Mouse (Mus musculus): ENCODE measurements around the gene Ltf.

The Ltf gene

GRCm38 (mm10) chr9:111042266-111042665 is 23.2 kb downstream of the Ltf start:
- DNase-seq = no peak

DNA sequence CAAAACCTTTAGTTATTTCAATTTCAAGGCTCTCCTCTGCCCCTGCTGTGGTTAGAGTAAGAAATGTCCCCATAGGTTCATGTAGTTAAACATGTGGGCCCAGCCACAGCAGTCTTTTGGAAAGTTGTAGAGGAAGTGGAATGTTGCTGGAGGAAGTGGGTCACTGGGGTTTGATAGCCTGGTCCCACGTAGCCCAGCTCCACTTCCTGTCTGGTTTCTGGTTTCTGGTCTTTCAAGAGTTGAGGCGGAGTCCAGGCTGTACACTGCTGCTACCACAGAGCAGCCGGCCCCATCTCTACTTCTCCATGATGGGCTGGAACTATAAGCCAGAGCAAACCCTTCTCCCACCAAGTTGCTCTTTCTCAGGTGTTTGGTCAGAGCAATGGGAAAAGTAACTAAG is 27.2 kb downstream of the Ltf start:
- DNase-seq = no peak

GRCm38 (mm10) chr9:111047266-111047665 is 28.2 kb downstream of the Ltf start:
- DNase-seq = no peak

DNA sequence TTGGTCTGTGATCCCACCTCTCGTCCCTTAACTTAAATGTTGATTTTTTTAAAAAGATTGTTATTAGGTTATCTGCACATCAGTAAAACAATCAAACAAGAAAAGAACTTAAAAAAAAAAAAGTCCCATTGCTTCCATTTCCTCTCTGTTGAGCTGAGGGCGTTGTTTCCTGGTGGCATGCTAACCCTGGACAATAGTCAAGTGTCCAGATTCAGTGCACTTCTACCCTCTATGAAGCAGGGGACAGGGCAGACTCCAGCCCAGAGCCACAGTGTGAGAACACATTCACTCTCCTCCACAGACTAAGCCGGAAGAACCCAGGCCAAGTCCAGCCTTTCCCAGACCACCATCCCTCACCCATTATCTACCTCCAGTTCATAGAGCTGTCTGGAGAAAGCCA is 29.4 kb downstream of the Ltf start:
- no peak for DNase-seq

- no peak for DNase-seq
These were observed 35.9 kb downstream of the Ltf start for GRCm38 (mm10) chr9:111054923-111055322.

DNA sequence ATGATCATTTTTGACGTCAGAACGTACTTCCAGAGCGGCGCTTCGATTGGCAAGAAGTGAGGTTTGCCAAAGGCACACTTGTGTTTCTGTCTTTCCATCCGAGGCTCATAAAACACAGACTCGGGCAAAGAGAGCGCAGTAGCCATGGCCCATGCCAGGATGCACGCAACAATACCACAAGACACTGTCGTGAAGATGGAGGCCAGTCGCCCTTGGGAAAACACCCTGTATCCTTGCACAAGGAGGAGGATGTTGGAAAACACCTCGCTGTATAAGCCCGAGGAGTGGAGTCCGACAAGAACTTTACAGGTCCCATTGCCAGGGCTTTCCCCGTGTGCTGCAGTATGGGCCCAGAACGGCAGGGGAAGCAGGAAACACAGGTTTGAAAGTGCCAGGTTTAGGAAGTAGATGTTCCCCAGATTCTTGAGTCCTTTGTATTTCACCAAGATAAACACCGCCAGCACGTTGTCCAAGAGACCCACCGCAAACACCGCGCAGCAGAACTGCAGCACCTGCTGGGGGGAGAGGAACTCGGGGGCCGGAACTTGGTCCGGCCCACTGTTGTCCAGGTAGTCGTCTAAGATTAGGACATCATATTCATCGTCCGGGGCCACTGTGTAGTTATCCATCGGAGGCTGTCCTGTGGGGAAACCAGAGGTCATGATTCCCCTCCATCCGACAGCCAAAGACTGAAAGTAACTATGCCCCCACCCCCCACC is 36.9 kb downstream of the Ltf start:
- no peak for DNase-seq

DNA sequence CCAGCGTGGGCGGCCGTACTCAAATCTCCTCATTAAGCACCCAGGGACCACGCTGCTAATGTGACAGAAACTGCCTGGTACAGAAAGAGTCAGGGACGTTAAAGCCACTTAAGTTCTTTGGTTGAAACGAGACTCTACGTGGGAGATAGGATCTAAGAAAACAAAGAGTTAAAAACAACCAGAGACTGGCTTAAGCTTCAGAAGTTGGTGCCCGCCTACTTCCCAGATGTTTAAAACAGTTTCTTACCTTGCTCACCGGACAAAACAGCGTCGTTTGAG is 37.4 kb downstream of the Ltf start:
- no peak for DNase-seq

DNA sequence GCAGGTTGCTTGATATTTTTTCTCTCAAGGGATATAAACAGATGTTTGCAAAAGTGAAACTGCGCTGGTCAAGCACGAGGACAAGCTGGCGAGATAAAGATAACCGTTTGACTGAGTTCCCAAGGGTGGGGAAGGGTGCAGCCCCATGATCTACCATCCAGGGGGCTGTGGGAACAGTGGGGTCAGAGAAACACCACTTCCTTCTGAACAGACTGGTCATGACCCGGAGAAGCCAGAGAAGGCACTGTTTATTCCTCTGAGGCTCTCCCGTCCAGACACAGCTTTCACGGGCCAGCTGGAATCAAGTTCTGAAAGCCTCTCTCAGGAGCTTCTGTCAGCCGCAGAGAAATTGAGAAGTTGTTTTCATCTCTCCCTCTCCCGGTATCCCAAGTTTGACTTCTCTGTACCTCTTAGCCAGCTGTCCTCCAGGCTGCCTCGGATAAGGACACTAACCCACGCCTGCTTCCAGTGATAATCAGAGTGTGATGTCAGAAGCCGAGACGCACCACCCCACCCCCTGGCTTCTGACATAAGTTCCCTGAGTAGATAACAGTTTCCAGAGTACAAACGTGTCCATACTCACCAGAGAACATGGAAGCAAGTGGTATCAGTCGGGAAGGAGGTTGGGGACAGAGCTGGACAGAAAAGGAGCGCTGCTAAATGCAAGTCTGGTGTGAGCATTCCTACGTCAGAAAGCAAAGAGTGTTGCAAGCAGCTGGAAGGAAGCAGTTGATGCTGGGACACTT is 37.9 kb downstream of the Ltf start, which contains the start of gene Ccrl2:
Gene Ccrl2, minus strand, starts transcription at position 722 of the 746 bp plus-strand sequence.
- DNase-seq = no peak

- no peak for DNase-seq
These were observed 38.7 kb downstream of the Ltf start for GRCm38 (mm10) chr9:111057544-111058370.

GRCm38 (mm10) chr9:111058943-111059556 is 40.0 kb downstream of the Ltf start:
- DNase-seq = no peak

- DNase-seq = no peak
These were observed 43.8 kb downstream of the Ltf start for GRCm38 (mm10) chr9:111062840-111063239.

GRCm38 (mm10) chr9:111067052-111067451 is 48.0 kb downstream of the Ltf start:
- no peak for DNase-seq

GRCm38 (mm10) chr9:111070546-111070961 is 51.5 kb downstream of the Ltf start:
- no peak for DNase-seq

DNA sequence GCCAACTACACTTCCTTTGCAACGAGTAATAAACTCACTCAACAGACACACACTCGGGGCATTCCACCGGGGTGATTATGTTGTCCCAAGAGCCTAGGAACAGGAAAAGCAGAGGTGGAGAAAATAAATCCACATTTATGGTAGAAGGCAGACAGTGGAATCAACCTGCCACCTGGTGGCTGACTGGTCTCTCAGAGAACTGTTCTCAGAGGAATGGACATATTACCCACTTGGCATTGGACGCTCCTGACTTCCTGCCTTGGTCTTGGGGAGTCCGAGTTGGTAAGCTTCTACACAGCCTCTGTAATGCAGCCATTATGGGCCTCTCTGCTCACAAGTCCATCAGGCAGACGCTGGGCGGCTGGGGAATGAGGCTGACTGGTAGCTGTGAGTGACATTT is 53.1 kb downstream of the Ltf start:
- DNase-seq = no peak

DNA sequence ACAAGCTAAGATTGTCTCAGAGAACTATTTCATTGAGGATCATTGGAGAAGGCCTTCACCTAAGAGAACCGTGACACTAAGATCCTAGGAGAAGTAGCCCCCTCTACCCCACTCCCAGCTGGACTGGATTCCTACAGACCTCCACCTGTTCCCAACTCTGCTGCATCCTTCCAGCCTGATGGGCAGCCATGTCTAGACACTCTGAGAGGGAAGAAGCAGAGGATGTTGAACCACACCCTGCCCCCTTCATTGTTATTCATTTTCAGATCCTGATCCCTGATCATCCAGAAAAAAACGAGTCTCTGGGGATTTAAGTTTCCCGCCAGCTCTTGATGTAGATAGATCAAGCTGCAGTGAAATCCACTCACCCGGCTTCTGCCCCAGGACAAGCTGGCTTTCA is 53.9 kb downstream of the Ltf start:
- DNase-seq = no peak

DNA sequence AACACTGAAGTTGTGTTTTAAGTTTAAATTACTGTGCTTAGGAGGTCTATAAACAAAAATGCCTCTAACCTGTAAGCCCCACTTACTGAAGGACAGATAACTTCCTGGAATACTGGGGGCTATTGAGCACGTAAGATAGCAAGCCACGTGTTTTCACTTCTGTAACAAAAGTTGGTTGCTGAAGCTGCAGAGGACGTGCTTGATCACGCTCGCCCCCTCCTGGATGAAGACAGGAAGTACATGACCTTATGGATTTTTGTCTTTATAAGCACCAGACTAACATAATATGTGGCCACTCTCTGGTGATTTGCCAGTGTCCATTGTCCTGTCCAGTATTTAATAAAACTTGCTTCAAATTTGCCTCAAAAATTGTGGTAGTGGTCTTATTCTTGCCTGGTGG is 58.7 kb downstream of the Ltf start:
- DNase-seq = no peak

DNA sequence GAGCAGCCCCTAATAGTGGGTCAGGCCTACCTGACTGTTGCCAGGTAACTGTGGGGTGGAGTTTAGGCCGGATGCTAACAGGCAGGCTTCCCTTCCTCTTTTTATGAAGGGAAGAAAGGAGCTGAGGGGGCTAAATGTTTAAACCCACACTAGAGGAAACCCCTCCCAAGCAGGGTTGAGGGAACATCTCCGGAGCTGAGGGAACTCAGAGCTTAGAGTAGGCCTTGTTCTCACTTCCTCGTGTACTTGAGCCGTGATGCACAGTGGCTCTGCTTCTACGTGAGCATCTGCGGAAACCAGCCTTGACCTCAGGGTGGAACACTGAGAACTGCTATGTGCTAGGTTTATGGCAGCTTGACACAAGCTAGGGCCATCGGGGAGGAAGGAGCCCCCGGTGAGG is 61.7 kb downstream of the Ltf start:
- no peak for DNase-seq

- no peak for DNase-seq
These were observed 62.7 kb downstream of the Ltf start for GRCm38 (mm10) chr9:111081765-111082164.

DNA sequence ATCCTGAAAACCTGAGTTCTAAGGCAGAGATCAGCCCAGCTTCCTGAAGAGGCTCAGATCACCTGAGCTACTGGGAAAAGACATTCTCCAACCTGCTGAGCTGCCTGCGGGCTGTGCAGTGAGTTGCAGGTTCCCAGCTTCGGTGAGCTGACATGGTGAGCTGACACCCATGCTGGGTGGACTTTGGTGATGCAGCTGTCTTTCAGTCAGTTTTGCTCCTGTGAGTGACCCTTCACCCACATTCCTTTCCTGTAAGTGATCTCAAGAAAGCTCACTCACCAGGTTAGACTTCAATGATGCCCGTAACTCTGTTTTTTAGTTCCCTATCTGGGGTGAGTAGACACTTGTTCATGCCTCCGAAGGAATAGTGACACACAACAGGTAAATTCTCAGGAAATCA is 66.3 kb downstream of the Ltf start:
- no peak for DNase-seq

DNA sequence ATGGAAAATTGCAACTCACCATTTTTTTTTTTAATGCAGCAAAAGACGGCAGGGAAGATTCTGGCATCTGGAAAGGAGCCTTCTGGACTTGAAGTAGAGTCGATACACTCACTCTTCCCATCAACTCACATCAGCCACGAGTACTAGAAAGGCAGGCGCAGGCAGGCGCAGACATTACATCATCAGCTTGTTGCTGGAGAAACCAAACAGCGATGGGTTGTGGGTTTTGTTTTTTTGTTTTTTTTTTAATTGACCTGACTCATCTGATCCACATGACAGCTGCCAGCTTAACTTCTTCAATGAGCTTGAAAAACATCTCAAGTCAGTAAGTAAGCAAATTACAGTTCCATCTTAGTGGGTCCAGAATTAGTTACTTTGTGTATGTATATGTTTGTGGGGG is 67.1 kb downstream of the Ltf start:
- DNase-seq = no peak

- DNase-seq = no peak
These were observed 68.0 kb downstream of the Ltf start for GRCm38 (mm10) chr9:111086995-111087606.

DNA sequence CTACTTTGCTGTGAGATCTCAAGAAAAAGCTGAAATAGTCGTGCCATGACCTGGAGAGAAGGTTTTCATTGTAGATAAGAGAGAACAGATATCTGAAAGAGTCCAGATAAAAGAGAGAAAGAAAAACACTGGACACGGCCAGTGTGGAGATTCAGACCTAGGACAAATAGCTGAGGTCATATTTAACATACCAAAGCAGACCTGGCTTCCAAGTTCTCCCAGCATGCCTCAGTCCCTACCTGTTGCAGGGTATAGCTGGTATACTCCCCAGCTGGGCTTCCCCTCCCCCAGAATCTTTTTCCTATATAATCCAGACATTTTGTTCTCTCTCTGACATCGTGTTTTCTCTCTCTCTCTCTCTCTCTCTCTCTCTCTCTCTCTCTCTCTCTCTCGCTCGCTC is 68.9 kb downstream of the Ltf start:
- no peak for DNase-seq

- DNase-seq = no peak
These were observed 69.8 kb downstream of the Ltf start for GRCm38 (mm10) chr9:111088886-111089285.
